Mouse (Mus musculus) urinary bladder, postnatal 0 days (tissue): ENCODE data around the gene Rrp12. TPM values are rescaled to one million over a fixed set of nuclear protein-coding genes. Genes with fewer than 3 reads are reported as not detected.

Source experiments
- polyA plus RNA-seq: library from polyadenylated mRNA; unstranded; fragments of >200 nt; fragmentation: Nextera tagmentation; extraction: Ambion mirVana; gene quantifications from 2 replicates; pipeline ENCODE4 v1.2.1, GENCODE M21; 2015

The Rrp12 gene
- polyA plus RNA-seq: 19.6 and 19.9 TPM in 2 replicates

GRCm38 (mm10) chr19:41895460-41896318 lies at the start of gene Rrp12:
TSS of gene Rrp12 (minus strand) at chr19:41896173.

GRCm38 (mm10) chr19:41933179-41934086 lies 37.5 kb upstream of the Rrp12 start, which contains the start of the genes Exosc1 and Zdhhc16:
TSS of gene Exosc1 (minus strand) at chr19:41933423.
TSS of gene Zdhhc16 (plus strand) at chr19:41933480.

GRCm38 (mm10) chr19:41911178-41912073 lies 15.5 kb upstream of the Rrp12 start, which contains the start of gene Pgam1:
TSS of gene Pgam1 (plus strand) at chr19:41911923.

GRCm38 (mm10) chr19:41847992-41848851 lies 47.8 kb downstream of the Rrp12 start, which contains the start of gene Frat2:
TSS of gene Frat2 (minus strand) at chr19:41848132.

GRCm38 (mm10) chr19:41829381-41830105 lies 66.4 kb downstream of the Rrp12 start, which contains the start of gene Frat1:
TSS of gene Frat1 (plus strand) at chr19:41829970.

Other genes with a start within 250 kb of the Rrp12 start
- 0.04 TPM in 1 of 2 replicates, not detected in the other for gene Slit1, start 152.5 kb downstream of the Rrp12 start, polyA plus RNA-seq
- gene Arhgap19, start 94.1 kb downstream of the Rrp12 start, polyA plus RNA-seq: 4.6 and 4.9 TPM in 2 replicates
- gene Frat1, start 66.2 kb downstream of the Rrp12 start, polyA plus RNA-seq: 3.6 TPM in 2 replicates
- gene Frat2, start 48.0 kb downstream of the Rrp12 start, polyA plus RNA-seq: 2.6 and 2.9 TPM in 2 replicates
- gene Pgam1, start 15.8 kb upstream of the Rrp12 start, polyA plus RNA-seq: 510 and 595 TPM in 2 replicates
- 49.6 and 52.1 TPM in 2 replicates for gene Exosc1, start 37.2 kb upstream of the Rrp12 start, polyA plus RNA-seq
- 46.1 and 48.3 TPM in 2 replicates for gene Zdhhc16, start 37.3 kb upstream of the Rrp12 start, polyA plus RNA-seq
- 15.0 and 17.6 TPM in 2 replicates for gene Mms19, start 85.0 kb upstream of the Rrp12 start, polyA plus RNA-seq
- gene Ubtd1, start 85.6 kb upstream of the Rrp12 start, polyA plus RNA-seq: 21.8 and 24.0 TPM in 2 replicates
- gene Ankrd2, start 139.8 kb upstream of the Rrp12 start, polyA plus RNA-seq: not detected in 2 replicates
- gene Hoga1, start 149.4 kb upstream of the Rrp12 start, polyA plus RNA-seq: 1.7 and 1.8 TPM in 2 replicates
- gene 4933411K16Rik, start 156.1 kb upstream of the Rrp12 start, polyA plus RNA-seq: not detected in 2 replicates
- 6.0 and 6.1 TPM in 2 replicates for gene Morn4, start 190.2 kb upstream of the Rrp12 start, polyA plus RNA-seq
- gene Pi4k2a, start 194.3 kb upstream of the Rrp12 start, polyA plus RNA-seq: 20.0 and 20.7 TPM in 2 replicates
- 48.0 and 50.8 TPM in 2 replicates for gene Avpi1, start 232.9 kb upstream of the Rrp12 start, polyA plus RNA-seq